Mouse (Mus musculus) midbrain, embryonic 11.5 days (tissue): ENCODE results near the gene Eif6. TPM values are rescaled to one million over a fixed set of nuclear protein-coding genes. Genes with fewer than 3 reads are reported as not detected.

Source experiments
- ATAC-seq: fragments of 200-750 bp; cut with Nextera tagmentation; 2 replicates; pipeline ENCODE4 v1.8.0; 2017; ENCODE audit warnings: moderate TSS enrichment, moderate library complexity; ENCODE audit not compliant: low FRiP score
- DNase-seq: peaks from one replicate; pipeline ENCODE4 v3.0.0; 2015; ENCODE audit warnings: low spot score; ENCODE audit errors: missing footprints
- H3K27ac ChIP-seq: fragments of 300-500 bp; sonication (generic); 2 replicates; pipeline ENCODE4 v1.5.1; 2014; ENCODE audit warnings: low read depth, low read length
- H3K27me3 ChIP-seq: fragments of 300-500 bp; sonication (generic); 2 replicates; pipeline ENCODE4 v1.6.1; 2014; ENCODE audit warnings: mild to moderate bottlenecking, low read length, moderate library complexity, mixed read lengths; ENCODE audit not compliant: control insufficient read depth, insufficient read depth
- H3K36me3 ChIP-seq: fragments of 300-500 bp; sonication (generic); 2 replicates; pipeline ENCODE4 v1.6.1; 2014; ENCODE audit warnings: mild to moderate bottlenecking, low read length, moderate library complexity, mixed read lengths; ENCODE audit not compliant: control insufficient read depth, insufficient read depth
- H3K4me1 ChIP-seq: fragments of 300-500 bp; sonication (generic); 2 replicates; pipeline ENCODE4 v1.6.1; 2014; ENCODE audit warnings: low read length; ENCODE audit not compliant: control insufficient read depth, insufficient read depth
- H3K4me2 ChIP-seq: fragments of 300-500 bp; sonication (generic); 2 replicates; pipeline ENCODE4 v1.6.1; 2014; ENCODE audit warnings: mild to moderate bottlenecking, moderate library complexity
- H3K4me3 ChIP-seq: fragments of 300-500 bp; sonication (generic); 2 replicates; pipeline ENCODE4 v1.5.1; 2014; ENCODE audit warnings: low read depth, low read length
- H3K9ac ChIP-seq: fragments of 300-500 bp; sonication (generic); 2 replicates; pipeline ENCODE4 v1.6.1; 2014; ENCODE audit warnings: low read length
- H3K9me3 ChIP-seq: fragments of 300-500 bp; sonication (generic); 2 replicates; pipeline ENCODE4 v1.6.1; 2016; ENCODE audit warnings: low read length; ENCODE audit not compliant: control insufficient read depth
- WGBS: fragments of 180-500 bp; shearing (Covaris S2); extraction: QIAGEN DNeasy Blood & Tissue Kit; methylation state at CpG from one replicate; pipeline ENCODE4 v1.1.7; 2014; 5-methylcytosine and 5-hydroxymethylcytosine counted together
- polyA plus RNA-seq: library from polyadenylated mRNA; unstranded; fragments of >200 nt; fragmentation: Nextera tagmentation; extraction: Ambion mirVana; gene quantifications from 2 replicates; pipeline ENCODE4 v1.2.1, GENCODE M21; 2014

Gene Eif6
- polyA plus RNA-seq, 1 experiment from 2014 or later = 188 TPM

DNA sequence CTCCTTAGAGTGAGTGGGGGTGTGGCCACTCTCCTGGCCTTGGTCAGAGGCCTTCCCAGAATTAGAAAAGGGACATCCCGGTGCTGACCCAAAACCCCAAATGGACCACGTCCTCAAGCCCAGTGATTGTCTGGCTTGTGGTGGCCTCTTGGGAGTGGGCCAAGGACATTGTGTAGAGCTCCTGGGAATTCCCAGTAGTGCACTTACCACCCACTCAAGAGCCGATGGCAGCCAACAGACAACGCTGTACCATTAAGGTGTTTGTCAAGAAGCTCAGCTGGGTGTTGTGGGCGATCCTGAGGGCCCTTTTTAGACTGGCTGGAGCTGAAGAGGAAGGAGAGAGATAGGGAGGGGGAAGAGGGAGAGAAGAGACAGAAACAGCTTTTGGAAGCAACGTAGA, 42.2 kb downstream of the Eif6 start:
- H3K9me3 ChIP-seq = no peaks in the 10 kb centered on the region
- H3K4me3 ChIP-seq = no peak overlapping the region
- no peak overlapping the region for H3K4me2 ChIP-seq
- no peak overlapping the region for H3K9ac ChIP-seq
- no peaks in the 10 kb centered on the region for H3K27me3 ChIP-seq
- H3K27ac ChIP-seq = no peak overlapping the region
- DNase-seq (no peak), ATAC-seq (no peak)
- H3K36me3 ChIP-seq = no peaks in the 10 kb centered on the region
- 85% methylated on average over 6 of the region's 6 CpGs for WGBS
- no peaks in the 10 kb centered on the region for H3K4me1 ChIP-seq

DNA sequence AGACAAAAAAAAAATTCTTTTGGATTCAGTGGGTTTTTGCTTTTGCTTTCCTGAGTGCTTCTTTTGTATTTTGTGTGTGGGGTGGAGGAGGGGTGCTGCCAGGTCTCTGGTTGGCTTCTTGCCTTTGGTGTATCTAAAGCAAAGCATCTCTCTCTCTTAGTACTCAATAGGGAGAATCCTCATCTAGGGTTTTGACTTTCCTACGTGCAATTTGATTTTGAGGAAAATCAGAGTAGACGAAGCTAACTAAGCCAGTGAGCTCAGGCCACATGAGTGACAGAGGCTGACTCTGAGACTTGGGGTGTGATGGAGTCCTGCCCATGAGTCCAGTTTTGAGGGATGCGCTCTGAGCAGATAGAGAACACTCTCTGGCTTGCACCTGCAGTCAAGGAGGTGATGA, 47.2 kb downstream of the Eif6 start:
- H3K4me2 ChIP-seq = no peak overlapping the region
- no peak overlapping the region for H3K9ac ChIP-seq
- ATAC-seq (no peak), DNase-seq (no peak)
- 82% methylated on average over 3 of the region's 3 CpGs for WGBS
- no peaks in the 10 kb centered on the region for H3K36me3 ChIP-seq
- H3K27me3 ChIP-seq = peaks cover 9% of the 10 kb centered on the region; the same call in 1 of the 2 replicates
- H3K4me3 ChIP-seq = no peak overlapping the region
- H3K9me3 ChIP-seq = no peaks in the 10 kb centered on the region
- H3K4me1 ChIP-seq = peaks cover 5% of the 10 kb centered on the region; the same call in 1 of the 2 replicates
- no peak overlapping the region for H3K27ac ChIP-seq

DNA sequence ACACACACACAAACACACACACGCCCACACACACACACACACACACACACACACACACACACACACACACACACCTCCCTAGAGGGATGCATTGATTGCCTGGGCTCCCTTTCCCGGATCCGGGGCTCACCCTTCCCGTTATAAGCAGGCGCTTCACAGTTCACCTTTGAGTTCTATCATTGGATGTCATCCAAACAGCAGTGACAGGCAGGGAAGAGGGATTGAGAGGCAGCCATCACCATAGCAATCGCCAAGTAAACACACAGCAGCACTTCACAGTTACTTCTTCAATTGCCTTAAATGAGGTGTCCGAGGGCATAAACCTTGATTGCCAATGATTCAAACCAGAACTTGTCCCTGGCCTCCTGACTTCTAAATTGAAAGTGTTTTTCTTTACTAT, 47.7 kb downstream of the Eif6 start:
- 74% methylated on average over 7 of the region's 7 CpGs for WGBS
- no peak overlapping the region for H3K4me3 ChIP-seq
- no peak overlapping the region for H3K9ac ChIP-seq
- peaks cover 5% of the 10 kb centered on the region; the same call in 1 of the 2 replicates for H3K4me1 ChIP-seq
- H3K27me3 ChIP-seq = peaks cover 11% of the 10 kb centered on the region; the same call in 1 of the 2 replicates
- H3K36me3 ChIP-seq = no peaks in the 10 kb centered on the region
- no peak overlapping the region for H3K4me2 ChIP-seq
- H3K27ac ChIP-seq = no peak overlapping the region
- no peak for ATAC-seq
- no peak for DNase-seq
- no peaks in the 10 kb centered on the region for H3K9me3 ChIP-seq

DNA sequence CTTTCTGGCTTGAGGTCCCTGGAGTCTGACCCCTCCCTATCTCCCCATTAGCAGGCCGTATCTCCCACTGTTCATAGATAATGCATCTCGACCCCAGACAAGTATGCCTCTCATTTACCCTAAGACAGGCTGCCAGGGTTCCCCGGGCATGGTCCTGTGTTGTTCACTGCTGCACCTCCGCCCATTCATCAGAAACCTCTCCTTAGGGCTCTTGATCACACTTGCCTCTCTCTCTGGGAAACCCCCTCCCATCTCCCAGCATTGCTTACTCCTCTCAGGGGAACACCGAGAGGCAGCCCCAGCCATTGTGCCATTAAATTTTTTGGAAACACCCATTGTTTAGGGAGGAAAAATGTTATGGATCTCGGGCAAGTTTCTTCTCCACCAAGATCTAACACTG, 48.7 kb downstream of the Eif6 start:
- Histone ChIP-seq H3K27ac (no peak overlapping the region), H3K4me3 (no peak overlapping the region), H3K36me3 (no peaks in the 10 kb centered on the region), H3K4me1 (peaks cover 5% of the 10 kb centered on the region; the same call in 1 of the 2 replicates), H3K9me3 (no peaks in the 10 kb centered on the region), H3K27me3 (peaks cover 17% of the 10 kb centered on the region), H3K9ac (no peak overlapping the region), H3K4me2 (no peak overlapping the region)
- DNase-seq (no peak), ATAC-seq (no peak)
- 70% methylated on average over 6 of the region's 6 CpGs for WGBS

DNA sequence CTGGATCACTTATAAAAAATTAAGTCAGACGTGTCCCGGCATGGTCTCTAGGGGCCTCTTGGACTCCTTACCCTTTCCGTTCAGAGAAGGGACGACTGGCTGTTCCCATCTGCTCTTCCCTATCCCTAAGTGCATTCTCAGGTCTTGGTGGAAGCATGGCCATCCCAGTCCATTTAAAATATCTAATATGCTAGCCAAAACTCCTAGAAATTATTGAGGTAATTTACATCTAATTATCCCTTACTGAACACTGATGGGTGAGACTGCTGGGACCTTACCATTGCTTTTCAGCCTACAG, 49.1 kb downstream of the Eif6 start:
- Histone ChIP-seq H3K4me2 (no peak overlapping the region), H3K4me3 (no peak overlapping the region), H3K9ac (no peak overlapping the region), H3K9me3 (no peaks in the 10 kb centered on the region), H3K4me1 (peaks cover 5% of the 10 kb centered on the region; the same call in 1 of the 2 replicates), H3K36me3 (no peaks in the 10 kb centered on the region), H3K27me3 (peaks cover 17% of the 10 kb centered on the region), H3K27ac (no peak overlapping the region)
- no peak for DNase-seq
- WGBS = 76% methylated on average over 4 of the region's 4 CpGs
- ATAC-seq = no peak

DNA sequence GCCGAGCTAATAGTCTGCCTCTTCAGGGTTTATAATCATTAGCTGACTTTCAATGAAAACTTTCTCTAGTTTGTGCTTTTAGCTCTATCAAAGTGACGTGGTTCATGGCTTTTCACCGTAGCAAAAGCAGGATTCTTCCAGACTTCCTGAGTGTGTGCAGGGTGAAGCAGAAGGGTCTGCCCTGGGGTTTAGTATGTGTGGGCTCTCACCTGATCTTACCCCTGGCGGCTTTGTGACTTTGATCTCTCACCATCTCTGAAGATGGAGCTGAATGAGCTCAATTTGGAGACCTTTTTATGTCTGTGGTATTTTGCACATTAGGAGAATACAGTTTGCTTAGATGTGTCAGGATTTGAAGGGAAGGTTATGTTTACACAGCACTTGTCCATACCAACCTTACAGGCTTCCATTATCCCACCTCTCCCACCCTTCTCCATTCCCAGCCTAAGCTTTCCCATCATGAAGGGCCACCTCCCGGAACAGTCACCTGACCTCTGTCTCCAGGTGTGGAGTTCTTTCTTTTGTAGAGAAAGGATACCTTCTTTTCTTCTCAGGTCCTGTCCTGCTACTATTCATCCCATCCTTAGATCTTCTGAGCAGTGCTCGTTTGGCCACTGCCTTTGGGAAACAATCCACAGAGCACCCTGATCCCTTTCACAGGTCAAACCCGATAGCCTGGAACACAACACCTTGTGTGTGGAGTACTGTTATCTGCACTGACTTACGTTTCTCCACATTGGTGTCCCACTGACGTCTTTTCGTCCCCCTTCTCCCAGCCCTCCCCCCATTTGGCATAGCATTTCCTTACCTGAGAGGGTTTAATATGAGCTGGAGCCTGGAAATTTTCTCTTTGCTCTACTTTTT, 49.7 kb downstream of the Eif6 start:
- DNase-seq (no peak), ATAC-seq (no peak)
- no peak overlapping the region for H3K4me2 ChIP-seq
- peaks cover 5% of the 10 kb centered on the region; the same call in 1 of the 2 replicates for H3K4me1 ChIP-seq
- no peaks in the 10 kb centered on the region for H3K9me3 ChIP-seq
- H3K9ac ChIP-seq = no peak overlapping the region
- 68% methylated on average over 10 of the region's 10 CpGs for WGBS
- H3K36me3 ChIP-seq = no peaks in the 10 kb centered on the region
- H3K27me3 ChIP-seq = peaks cover 17% of the 10 kb centered on the region
- no peak overlapping the region for H3K4me3 ChIP-seq
- H3K27ac ChIP-seq = no peak overlapping the region

DNA sequence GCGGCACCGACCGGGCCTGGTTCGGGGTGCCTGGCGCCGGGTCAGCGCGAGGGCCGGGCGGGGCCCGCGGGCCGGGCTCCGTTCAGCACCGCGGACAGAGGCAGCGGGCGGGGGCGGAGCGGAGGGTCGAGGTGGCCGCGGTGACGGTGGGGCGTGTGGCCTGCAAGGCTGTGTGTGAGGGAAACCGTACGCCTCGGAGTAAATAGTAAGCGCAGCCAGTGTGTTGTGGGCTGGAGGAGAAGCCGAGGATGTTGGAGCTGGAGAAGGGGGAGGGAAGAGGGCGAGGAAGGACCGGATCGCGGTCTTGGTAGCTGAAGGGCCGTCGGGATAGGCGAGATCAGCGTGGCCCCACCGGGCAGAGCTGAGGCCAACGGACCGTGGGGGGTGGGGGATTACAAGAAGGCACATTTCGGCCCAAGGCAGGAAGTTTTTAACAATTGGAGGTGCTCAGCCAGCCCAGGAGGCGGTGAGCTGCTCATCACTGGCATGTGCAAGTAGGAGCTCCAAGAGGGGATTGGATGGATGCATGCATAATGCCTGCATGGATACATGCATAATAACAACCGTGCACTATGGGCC, 51.0 kb downstream of the Eif6 start:
- H3K4me3 ChIP-seq = peak overlapping the region; percentile 68
- no peaks in the 10 kb centered on the region for H3K36me3 ChIP-seq
- peak overlapping the region; percentile 59 for H3K27ac ChIP-seq
- H3K9ac ChIP-seq = peak overlapping the region; percentile 73
- peak; percentile 95 for DNase-seq
- H3K4me2 ChIP-seq = peak overlapping the region; percentile 90
- no peaks in the 10 kb centered on the region for H3K9me3 ChIP-seq
- peaks cover 17% of the 10 kb centered on the region for H3K27me3 ChIP-seq
- 2% methylated on average over 44 of the region's 44 CpGs for WGBS
- H3K4me1 ChIP-seq = peaks cover 5% of the 10 kb centered on the region; the same call in 1 of the 2 replicates
- ATAC-seq = peak; percentile 79

DNA sequence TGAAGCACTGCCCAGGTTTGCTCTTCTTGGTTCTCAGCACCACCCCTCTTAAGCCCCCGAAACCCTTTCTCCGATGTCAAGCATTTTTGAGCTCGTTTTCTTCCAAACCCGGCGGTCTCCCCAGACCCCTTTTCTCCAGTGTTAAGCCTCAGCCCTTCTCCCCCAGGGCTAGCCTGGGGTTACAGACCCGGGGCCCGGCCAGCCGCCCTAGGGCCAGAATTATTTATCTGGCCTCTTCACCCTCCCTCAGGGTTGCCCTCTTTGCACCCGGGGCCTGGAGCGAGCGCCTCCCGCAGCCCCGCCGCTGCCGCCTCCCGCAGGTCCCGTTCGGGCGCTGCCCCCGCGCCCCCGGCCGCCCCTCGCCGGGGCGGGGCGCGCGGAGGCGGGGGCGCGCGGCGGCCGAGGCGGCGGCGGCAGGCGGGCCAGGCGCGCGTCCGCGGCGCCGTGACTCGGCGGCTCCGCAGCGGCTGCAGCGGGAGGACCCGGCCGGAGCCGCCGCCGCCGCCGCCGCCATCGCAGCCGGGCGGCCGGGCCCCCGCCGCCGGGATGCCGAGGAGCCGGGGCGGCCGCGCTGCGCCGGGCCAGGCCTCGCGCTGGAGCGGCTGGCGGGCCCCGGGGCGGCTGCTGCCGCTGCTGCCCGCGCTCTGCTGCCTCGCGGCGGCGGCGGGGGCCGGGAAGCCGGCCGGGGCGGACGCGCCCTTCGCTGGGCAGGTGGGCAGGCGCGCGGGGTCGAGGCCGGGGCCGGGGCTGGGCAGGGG, 51.6 kb downstream of the Eif6 start, which contains the start of gene Mmp24:
TSS of gene Mmp24 (plus strand) at position 416 of the 758 bp plus-strand sequence.
- H3K27ac ChIP-seq = peak within 1 kb of the TSS; percentile 59
- H3K4me3 ChIP-seq = peak within 1 kb of the TSS; percentile 68
- H3K4me2 ChIP-seq = peak within 1 kb of the TSS; percentile 90
- H3K4me1 ChIP-seq = peaks cover 5% of the 10 kb centered on the region; the same call in 1 of the 2 replicates
- no peaks in the 10 kb centered on the region for H3K9me3 ChIP-seq
- no peaks in the 10 kb centered on the region for H3K36me3 ChIP-seq
- peak; percentile 41 for ATAC-seq
- WGBS = 2% methylated on average over 51 of the region's 100 CpGs
- H3K9ac ChIP-seq = peak within 1 kb of the TSS; percentile 73
- H3K27me3 ChIP-seq = peaks cover 17% of the 10 kb centered on the region
- DNase-seq = peak; percentile 91
